Mouse (Mus musculus) C2C12 (cell line): ENCODE measurements around the gene Abca4.

ENCODE experiments used
- CTCF ChIP-seq: IDR thresholded peaks from one replicate; pipeline ENCODE4 v1.5.1; 2011; ENCODE audit not compliant: control insufficient read depth, insufficient read depth, insufficient read length
- MAX ChIP-seq: IDR thresholded peaks from one replicate; pipeline ENCODE4 v1.6.1; 2011; ENCODE audit warnings: mild to moderate bottlenecking, control low read depth
- MYOD1 ChIP-seq: IDR thresholded peaks from one replicate; pipeline ENCODE4 v1.6.1; 2011; ENCODE audit warnings: low read depth; ENCODE audit not compliant: control insufficient read depth, insufficient read length
- MYOG ChIP-seq: IDR thresholded peaks from one replicate; pipeline ENCODE4 v1.6.1; 2011; ENCODE audit not compliant: control insufficient read depth, insufficient read length; ENCODE audit errors: extremely low read depth
- USF1 ChIP-seq: IDR thresholded peaks from one replicate; pipeline ENCODE4 v1.6.1; 2011; ENCODE audit warnings: low read depth, mild to moderate bottlenecking, control low read depth, moderate library complexity

DNA sequence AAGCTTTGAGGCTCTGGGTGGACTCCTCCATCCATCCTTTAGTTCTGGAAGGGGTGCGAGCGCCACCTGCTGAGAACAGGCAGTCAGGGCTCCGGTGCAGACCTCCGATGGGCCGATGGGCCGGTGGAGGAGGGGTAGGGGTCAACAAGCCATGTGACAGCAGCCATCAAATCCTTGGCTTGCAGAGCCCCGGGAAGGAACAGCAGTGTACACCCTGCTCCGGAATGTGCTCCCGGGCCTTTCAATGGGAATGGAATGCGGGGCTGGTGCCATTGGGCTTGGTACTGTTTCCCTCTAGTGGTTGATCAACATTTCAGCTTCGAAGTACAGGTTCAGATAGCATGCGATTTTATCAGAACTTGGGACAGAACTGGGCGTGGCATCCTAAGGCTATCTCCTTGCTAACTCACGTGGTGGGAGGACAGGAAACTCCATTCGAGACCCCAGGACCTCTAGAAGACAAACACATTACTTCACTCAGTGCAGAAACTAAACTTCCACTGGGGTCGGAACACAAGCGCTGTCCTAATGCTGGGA lies 78.0 kb downstream of the Abca4 start:
- TF ChIP-seq CTCF (peak; percentile 78), MYOD1 (no peak), MAX (no peak), MYOG (no peak), USF1 (peak; percentile 59)
